Mouse (Mus musculus) lung, postnatal 0 days (tissue): ENCODE data around the gene Ccl3.

ENCODE experiments used
- CTCF ChIP-seq: IDR thresholded peaks from 2 replicates; pipeline ENCODE4 v1.5.1; 2016; ENCODE audit warnings: antibody characterized with exemption, mild to moderate bottlenecking
- EP300 ChIP-seq: IDR thresholded peaks from 2 replicates; pipeline ENCODE4 v1.6.1; 2016; ENCODE audit warnings: antibody characterized with exemption, mild to moderate bottlenecking, control low read depth

- TF ChIP-seq CTCF: no peak
- no peak for TF ChIP-seq EP300
Observed at GRCm38 (mm10) chr11:83600576-83600975, 48.6 kb downstream of the Ccl3 start.
